Mouse (Mus musculus) CD4-positive helper T cell, adult 2 months (primary cell): ENCODE measurements around the gene Gm6034.
"Not testable (repeated sequence)": the region's sequence is repeated elsewhere in the genome, so short reads cannot be mapped to it uniquely, and the experiment has no call there.

Source experiments
- DNase-seq: peaks from one replicate; pipeline ENCODE4 v3.0.0-alpha.2; 2012; ENCODE audit warnings: low read depth, missing footprints, low spot score

Gene Gm6034

DNA sequence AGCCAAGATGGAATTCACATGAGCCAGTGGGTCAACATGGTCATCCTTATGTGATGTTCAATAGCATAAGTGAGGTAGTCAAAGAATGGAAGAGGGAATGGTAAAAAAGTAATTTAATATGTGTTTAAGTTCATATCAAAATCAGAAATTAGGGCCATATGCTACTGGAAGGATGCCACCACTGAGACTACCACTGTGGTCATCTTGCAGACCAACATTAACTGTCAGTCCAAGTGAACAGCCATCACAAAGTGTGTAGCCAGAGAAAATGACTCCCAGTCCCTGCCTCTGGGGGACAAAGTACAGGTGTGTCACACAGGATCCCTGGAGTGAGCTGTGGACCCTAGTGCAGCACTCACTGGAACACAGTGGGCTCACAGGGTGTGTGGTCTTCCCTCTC is 39.1 kb downstream of the Gm6034 start:
- not testable (repeated sequence) for DNase-seq

DNA sequence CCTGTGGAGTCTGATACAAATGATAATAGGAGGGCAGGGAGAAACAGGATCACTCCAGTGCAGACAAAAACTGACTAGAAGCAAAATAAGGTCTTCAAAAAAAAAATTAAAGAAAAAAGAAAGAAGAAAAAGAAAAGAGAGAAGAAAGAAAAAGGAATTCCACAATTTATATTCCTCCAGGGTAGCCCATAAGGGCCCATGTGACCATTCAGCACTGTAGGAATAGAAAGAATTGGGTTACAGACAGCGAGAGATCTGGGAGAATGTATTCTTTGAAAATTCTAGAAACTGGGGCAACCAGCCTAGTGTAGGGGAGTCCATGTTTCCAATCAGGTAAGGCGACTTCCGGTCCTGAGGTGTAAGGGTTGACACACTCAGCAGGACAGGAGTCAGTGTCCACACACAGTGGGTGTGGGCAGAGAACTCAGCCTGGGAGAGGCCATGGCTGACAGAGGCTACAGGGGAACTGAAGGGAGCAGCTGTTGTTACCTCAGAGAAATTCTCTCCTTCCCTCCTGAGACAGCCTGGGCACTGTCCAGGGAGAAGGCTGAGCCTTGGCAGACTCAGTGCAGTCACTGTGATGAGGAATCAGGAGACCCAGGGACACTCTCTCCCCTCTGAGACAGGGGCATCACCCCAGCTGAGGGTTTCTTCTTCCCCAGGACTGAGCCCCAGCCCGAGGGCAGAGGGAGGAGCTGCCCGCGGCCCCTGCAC is 39.9 kb downstream of the Gm6034 start:
- DNase-seq = not testable (repeated sequence)

DNA sequence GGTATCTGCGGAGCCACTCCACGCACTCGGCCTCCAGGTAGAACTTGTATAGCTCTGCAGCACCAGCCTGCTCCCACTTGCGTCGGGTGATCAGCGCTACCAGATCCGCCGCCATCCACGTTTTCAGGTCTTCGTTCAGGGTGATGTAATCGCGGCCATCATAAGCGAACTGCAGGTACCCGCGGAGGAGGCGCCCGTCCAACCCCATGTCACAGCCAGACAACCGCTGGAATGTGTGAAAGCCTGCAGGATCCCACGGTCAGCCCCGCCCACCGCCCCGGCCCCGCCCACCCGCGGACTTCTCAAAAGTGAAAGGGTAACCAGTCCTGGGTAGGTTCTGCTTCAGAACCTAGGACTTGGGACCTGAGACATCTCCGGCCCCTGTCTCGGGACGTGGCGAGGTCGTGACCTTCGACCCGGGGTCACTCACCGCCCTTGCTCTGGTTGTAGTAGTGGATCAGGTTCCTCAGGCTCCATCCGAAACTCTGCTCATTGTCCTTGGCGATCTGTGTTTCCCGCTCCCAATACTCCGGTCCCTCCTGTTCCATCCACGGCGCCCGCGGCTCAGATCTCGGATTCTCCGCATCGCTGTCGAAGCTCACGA is 40.6 kb downstream of the Gm6034 start:
- DNase-seq = peak; percentile 78

DNA sequence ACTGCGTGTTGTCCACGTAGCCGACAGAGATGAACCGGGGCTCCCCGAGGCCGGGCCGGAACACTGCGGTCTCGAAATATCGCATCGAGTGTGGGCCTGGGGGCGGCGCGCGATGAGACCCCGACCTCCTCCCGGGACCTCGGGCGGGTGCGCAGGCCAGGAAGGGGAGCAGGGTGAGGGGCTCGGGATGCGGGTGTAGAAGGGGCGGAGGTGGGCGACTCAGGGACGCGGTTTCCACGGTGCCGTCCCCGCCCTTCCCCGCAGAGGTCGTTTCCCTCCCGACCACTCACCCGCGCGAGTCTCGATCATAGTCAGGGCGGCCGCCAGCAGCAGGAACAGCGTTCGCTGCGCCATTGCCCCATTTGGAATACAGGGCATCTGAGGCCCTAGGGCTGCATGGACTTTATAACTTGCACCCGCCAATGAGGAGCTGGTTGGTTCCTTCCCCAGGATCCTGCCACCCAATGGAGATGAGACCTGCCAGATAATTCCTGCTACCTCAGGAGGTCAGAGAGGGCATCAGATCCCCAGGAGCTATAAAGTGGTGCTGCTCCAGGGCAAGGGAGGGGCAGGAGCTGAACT is 41.2 kb downstream of the Gm6034 start:
- no peak for DNase-seq

DNA sequence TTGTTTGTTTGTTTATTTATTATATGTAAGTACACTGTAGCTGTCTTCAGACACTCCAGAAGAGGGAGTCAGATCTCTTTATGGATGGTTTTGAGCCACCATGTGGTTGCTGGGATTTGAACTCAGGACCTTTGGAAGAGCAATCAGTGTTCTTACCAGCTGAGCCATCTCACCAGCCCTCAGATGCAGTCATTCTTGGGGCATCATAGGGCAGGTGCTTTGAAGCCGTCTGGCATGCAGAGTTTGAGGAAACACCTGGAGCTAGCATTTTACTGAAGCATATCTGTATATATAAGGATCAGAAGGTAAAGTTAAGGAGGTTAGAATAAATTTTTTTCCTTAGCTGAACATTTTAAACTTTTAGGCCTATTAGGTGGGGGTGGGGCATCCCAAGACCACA is 43.2 kb downstream of the Gm6034 start:
- not testable (repeated sequence) for DNase-seq

DNA sequence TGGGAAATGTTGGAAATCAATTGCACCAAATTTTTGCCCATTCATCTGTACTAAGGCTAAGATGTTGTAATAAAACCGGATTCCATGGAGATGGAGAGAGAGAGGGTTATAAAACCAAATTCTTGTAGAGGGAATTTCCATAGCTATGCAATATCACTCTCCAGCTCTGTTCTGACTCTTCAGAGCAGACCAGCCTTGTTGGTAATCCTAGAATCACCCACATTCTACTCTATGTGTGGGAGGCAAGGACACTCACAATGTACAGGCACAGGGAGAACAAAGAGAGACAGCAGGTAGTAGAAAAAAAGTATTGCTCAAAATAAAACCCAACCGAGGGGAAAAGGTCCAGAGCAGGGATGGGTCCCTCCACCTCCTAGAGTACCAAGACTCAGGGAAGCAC is 49.2 kb downstream of the Gm6034 start:
- not testable (repeated sequence) for DNase-seq

DNA sequence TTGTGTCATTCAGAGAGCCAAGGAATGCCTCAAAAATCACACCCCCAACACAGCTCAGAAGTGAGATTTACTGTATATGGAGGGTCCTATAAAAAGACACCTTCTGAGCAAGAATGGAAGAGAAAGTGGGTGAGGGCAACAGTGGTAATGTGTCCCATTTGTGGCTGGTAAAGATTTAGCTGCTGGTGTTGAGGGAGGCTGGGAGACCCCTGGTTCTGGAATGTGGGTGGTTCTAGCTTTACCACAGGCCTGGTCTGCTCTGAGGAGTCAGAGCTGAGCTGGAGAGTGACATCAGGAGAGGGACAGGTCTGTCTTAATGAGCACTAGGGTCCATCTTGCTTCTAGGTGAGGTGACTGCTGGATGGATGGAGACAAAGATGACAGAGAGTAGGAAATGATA is 49.8 kb downstream of the Gm6034 start:
- DNase-seq = not testable (repeated sequence)

DNA sequence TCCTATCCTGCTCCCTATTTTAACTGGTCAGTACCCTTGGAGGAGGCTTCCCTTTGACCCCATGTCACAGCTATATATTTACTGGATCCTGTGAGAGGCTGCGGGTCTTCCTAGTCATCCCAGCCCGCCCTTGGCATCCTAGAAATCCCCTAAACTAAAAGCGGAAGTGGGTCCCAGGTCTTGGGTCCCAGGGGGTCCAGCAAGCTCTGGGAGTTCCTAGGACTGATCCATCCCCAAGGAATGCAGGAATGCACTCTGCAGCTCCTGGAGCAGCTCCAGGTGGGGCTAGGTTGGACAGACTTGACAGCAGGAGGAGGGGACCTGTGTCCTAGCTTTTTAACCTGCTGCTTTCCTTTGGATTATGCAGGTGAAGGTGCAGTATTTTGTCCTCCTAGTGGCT is 51.2 kb downstream of the Gm6034 start:
- DNase-seq = no peak

DNA sequence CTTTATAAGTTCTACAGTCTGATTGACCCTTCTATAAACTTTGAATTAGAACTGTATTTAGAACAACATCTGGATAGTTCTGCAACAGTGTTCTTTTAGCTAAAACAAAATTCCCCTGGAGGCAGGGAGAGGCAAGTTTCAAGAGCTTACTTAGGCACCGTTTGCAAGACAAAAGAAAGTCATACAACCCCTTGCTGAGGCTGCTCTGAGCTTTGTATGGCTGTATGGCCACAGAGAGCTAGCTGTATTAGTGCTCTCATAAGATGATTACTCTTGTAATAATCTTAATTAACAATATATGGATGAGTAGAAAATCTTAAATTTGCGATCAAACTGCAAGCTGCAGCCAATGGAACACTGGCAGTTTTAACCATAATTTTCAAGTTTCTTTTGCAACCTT is 56.8 kb downstream of the Gm6034 start:
- not testable (repeated sequence) for DNase-seq

DNA sequence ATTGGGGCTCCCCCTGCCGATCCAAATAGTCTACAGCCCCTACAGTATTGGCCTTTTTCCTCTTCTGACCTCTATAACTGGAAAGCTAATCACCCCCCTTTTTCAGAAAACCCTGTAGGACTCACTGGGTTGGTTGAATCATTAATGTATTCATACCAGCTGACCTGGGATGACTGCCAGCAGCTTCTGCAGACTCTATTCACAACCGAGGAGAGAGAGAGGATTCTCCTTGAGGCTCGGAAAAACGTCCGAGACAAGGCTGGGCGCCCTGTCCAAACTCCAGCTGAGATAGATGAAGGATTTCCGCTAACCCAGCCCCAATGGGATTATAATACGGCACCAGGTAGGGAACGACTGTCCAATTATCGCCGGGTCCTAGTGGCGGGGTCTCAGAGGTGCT is 59.3 kb downstream of the Gm6034 start:
- DNase-seq = not testable (repeated sequence)
